Mouse (Mus musculus): ENCODE data around the gene Gm20708.

GRCm38 (mm10) chr11:117822728-117823241 is 13.3 kb downstream of the Gm20708 start:
- TF ChIP-seq CTCF (IDR thresholded peaks at IDR 0.05; ENCODE audit: control insufficient read depth, insufficient read depth, insufficient replicate concordance, low read depth, low read length) (no peak), POLR2A (IDR thresholded peaks at IDR 0.05; ENCODE audit: control insufficient read depth, low read depth, low read length) (no peak)
